Mouse (Mus musculus) heart, adult 11 months (tissue): ENCODE measurements around the gene Phip.

ENCODE experiments used
- DNase-seq: peaks from one replicate; pipeline ENCODE4 v3.0.0; 2022

The Phip gene

DNA sequence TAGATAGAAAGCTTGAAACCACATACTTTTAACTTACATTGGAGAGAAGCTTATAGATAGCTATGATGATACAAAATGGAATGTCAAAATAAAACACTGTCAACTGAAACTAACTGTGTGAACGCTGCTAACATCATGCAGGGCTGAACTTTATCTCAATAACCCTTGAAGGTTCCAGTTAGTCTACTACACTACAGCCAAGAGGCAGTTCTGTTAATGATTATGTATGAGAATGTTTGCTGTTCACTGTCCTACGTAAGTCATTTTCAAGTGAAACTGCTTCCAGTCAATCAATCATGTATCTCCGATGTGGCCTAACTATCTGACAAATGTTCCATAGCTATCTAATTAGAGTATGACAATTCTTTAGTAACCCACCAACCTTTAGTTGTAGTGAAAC is 107.6 kb downstream of the Phip start:
- DNase-seq, result no peak

DNA sequence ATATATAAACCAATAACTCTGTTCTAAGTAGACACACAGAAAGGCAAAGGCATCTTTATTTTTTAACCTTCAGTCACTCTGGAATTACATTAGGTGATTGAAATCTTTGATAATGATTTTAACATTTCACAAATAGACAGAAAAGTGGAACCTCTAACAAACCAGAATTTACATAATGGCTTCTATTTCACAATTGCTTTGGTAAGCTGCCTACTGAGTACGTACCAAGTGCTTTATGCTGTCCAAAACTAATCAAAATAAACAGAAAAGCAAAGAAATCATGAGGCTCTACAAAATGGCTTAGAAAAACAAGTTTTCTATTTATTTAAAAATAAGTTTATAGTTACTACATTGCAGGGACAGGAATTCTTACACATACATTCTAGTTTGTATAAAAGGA is 109.2 kb downstream of the Phip start:
- no peak for DNase-seq

DNA sequence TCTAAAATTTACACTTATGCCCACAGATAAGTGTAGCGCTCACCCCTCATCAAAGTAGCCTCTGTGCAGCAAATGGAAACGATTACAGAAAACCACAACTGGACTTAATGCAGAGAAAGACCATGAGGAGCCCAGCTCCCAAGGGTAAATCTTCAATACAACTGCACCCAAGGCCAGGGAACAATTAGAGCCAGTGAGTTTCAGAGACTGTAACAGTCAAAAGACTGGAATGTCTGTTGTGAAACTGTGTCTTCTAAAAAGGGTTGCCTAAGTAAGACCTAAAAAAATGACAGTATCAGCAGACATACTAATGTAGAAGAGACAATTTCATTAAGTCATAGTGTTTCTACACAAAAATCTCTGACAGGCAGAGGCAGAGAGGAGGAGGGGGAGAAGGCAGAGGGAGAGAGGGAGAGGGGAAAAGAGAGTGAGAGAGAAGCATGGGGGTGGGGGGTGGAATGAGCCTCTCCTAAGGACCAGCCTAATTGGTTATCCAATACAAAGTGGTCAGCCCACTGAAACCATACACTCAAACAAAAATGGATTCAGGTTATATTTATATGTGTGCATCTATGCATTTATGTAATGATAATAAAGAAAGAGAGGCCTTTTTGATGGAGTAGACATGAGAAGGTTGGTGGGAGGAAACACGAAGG is 113.4 kb downstream of the Phip start:
- DNase-seq, result no peak

DNA sequence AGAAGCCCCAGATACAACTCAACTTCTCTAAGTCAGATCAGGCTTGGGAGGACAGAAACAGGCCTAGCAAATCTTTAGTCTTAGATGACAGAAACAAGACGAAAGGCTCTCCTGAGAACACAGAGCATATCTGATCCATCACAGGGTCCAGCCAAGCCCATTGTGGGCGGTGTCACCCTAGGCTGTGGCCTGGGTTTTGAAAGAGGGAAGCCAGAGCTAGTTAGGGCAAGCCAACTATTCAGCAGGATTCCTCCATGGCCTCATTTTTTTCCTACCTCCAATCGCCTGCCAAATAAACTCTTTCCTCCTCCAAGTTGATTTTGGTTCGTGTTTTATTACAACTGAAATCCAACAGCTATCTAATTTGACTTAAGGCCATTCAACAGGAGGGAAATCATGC is 114.0 kb downstream of the Phip start:
- DNase-seq, result peak; percentile 92

DNA sequence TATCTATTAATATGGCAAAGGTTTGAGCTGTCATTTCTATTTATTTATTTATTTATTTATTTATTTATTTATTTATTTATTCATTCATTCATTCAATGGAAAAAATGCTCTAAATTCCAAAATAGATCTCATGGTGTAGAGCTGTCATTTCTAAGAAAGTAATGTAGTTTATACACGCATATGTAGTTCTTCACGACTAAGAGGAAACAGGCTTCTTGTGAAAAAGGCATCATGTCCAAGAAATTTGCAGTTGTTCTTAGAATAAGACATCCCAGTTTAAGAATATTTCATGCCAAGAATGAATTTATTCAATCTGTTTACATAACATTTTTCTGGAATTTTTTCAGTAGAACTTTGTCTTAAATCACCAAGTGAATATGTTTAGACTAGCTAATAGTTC is 114.5 kb downstream of the Phip start:
- no peak for DNase-seq

DNA sequence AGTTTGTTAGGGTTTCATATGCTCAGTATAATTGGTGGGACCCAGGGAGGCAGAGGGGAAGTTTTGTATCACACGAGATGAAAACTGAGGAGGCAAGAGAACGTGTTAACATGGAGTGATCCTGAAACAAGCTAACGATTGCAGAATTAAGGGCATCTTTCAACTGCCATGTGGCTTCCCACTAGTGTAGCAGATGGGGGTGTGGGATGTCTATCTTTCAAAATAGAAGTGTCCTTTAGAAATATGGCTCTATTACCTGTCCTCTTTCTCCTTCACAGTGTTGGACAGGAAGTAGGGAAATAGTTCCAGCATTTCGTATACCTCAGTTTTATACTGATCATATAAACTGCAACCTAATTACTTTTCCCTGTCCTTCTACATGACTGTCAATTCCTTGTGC is 119.1 kb downstream of the Phip start:
- no peak for DNase-seq

DNA sequence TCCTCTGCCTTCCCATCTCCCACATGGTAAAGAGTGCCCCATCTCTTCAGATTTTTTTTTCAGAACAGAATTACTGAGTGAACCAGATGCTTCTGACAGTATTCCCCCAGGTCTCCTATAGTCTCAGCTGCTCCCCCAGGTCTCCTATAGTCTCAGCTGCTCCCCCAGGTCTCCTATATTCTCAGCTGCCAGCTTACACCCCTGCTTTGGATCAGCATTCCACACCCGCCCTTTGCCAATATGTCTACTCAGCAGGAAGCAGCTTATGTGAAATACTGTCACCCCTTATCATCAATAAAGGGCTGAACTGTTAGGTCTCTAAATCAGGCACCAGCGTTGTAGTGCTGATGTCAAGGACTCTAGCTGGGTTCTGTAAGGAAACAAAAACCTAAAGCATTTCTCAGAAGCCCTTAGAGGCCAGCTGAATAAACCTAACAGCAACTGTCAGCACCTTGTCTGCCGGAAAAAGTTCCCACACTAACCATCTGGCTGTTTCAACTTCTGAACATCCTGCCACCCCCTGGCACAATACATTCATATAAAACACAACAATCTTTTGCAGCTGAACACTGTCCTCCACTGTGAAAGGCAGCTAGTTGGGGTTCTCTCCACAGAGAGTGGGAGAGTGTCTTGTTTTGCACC is 120.2 kb downstream of the Phip start:
- no peak for DNase-seq

DNA sequence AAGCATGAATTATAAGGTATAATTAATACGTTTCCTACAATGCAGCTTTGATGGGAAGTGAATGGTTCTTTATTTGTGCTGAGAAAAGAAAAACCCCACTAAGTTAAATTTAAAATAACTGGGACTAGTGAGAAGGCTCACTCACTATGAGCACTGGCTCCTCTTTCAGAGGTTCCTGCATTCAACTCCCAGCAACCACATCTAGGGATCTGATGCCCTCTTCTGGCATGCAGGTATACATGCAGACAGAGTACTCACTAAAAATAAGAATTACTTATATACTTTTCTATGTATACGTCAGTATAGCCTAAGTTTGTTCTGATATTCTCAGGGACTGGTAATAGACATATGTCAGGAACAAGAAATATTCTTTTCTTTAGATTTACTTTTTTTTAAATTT is 121.3 kb downstream of the Phip start:
- DNase-seq, result no peak

DNA sequence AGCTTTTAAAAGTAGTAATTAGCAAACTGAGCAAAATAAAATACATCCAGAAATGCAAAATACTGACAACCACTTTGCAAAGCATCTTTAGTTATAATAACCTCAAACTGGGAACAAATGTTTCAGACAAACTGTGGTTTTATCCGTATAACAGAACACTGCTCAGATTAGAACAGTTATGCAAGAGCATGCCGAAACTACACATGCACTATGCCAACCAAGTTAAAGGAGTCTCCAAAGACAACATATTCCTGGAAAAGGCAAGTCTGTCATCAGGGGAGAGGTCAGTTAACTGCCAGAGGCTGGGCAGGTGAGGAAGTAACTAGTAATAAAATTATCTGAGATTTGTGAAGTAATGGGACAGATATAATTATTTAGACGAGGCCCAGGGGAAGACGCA is 132.6 kb downstream of the Phip start:
- peak; percentile 22 for DNase-seq

DNA sequence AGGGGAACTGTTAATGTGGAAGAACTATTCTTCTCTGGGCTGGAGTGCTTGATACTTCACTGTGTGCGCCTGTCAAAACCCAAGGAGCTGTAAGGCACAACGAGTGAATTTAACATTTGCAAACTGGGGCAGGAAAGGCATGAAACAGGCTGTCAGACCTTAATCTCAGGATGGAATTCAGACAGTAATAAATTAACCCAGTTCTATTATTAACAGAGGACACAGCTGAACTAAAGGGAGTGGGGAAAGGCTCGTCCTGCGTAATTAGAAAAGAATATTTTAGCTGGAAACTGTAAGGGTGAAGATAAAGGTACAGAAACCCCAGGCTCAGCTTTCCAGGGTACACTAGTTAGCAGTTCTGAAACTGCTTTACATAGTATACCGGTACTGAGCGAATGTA is 139.4 kb downstream of the Phip start:
- DNase-seq, result no peak

DNA sequence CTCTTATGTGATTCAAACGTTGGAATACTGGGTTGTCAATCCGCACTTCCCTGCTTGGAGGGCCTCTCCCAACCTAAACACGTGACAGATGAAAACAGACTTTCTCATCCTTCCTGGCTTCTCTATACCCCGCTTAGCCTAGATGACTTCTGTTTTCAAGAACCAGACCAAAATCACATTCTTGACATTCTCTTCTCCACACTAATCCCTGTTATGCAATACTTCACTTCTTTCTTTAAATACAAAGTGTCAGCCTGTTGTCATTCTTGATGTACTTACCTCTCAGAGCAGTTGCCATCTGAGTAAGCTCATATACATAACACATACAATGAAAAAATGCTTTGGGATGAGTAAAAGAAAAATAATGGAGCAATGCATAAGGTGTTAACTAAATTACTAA is 143.4 kb downstream of the Phip start:
- no peak for DNase-seq

DNA sequence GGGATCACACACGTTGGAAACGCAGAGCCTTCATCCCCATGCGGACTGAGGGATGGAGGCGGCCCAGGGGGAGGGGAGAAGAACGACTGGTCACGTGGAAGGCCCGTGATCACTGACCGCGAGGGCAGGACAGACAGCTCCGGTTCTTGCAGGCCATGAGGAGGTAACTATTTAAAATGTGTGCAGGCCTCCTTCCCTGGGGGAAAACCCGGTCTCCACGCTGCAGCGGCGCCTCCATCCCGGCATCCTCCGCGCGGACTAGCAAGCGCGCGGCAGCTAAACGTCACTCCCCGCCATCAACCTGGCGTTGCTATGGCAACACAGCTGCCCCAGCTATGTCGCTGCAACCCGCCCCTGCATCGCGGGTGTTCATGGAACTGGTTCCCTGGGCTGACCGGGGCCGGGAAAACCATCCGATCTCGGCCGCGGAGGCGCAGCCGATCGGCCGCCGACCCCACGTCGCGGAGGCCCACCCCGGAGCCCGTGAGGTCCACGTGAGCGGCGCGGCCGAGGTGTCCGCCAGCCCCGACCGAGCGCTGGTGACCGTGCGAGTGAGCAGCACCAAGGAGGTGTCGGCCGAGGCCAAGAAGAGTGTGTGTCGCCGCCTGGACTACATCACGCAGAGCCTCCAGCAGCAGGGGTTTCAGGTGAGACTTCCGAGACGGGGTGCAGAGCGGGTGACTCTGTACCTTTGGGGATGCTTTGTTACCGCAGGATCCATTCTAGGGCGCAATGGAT is 145.5 kb downstream of the Phip start:
- DNase-seq, result peak; percentile 99

DNA sequence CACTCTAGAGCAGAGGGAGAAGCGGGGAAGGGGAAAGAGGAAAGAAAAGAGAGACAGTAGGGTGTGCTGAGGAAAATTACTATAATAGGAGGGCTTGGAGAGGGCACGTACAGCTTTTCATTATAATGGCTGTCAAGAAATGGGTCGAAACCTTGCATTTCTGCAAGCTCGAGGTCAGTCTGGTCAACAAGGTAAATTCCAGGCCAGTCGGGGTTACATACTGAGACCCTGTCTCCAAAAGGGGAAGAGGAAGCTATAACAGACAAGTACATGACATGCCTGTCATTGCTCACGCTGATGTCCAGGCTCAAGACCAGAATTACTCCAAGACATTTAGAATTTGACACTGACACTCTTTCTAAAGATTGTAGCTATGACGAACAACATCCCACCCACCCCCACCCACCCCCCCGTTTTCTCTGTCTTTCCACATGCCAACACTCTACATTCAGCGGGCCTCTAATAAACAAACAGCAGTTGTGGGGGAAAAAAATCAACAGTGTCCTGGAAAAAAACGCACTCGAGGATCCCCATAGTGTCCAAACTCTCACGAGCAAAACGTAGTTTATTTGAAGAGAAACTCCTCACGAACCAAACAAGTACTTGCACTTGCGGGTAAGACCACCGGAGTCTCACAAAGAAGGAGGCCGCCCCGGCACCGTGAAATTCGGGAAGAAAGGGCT is 146.2 kb downstream of the Phip start, which contains the start of gene Irak1bp1:
Irak1bp1 (plus strand) TSS at position 534 of the 683 bp plus-strand sequence.
- no peak for DNase-seq

DNA sequence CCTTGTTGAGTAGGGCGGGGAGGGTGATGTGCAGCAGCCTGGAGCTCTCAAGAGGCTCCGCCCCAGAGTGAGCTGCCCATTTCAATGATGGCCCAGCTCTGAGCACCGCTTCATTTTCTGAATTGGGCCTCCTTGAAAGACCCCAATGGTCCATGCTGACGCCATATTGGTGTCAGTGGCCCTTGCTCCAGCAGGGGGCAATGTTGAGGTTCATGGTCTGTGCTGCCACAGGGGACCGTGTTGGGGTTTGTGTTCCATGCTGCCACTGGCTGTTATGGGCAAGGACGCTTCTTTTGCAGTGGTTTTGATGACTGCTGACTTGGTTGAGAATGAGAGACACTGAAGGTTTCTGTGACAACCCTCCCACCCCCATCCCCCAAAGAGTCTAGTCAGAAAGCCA is 148.9 kb downstream of the Phip start:
- no peak for DNase-seq
